Mouse (Mus musculus): Measurements from ENCODE around the gene Mtcp1. TPM values are rescaled to one million over a fixed set of nuclear protein-coding genes. Genes with fewer than 3 reads are reported as not detected.

Gene Mtcp1
- total RNA-seq (2023) = 12.8 TPM

GRCm38 (mm10) chrX:75415936-75416785 is at the start of gene Mtcp1, which contains the start of the genes Cmc4 and Brcc3:
TSS of gene Mtcp1 (minus strand) at chrX:75416588.
TSS of gene Cmc4 (minus strand) at chrX:75416584.
TSS of gene Brcc3 (plus strand) at chrX:75416628.

GRCm38 (mm10) chrX:75382195-75382771 is 34.1 kb downstream of the Mtcp1 start, which contains the start of the genes Fundc2 and F8:
TSS of gene Fundc2 (plus strand) at chrX:75382399.
TSS of gene F8 (minus strand) at chrX:75382615.

Other genes starting within 250 kb of the Mtcp1 start
- gene Fundc2, start 34.2 kb downstream of the Mtcp1 start, total RNA-seq (2023) = 44.8 TPM
- 0.61 TPM for gene F8, start 34.0 kb downstream of the Mtcp1 start, total RNA-seq (2023)
- 10.0 TPM for gene Cmc4, start within 50 bp of the Mtcp1 start, total RNA-seq (2023)
- 36.6 TPM for gene Brcc3, start within 50 bp of the Mtcp1 start, total RNA-seq (2023)
- gene Vbp1, start 97.7 kb upstream of the Mtcp1 start, total RNA-seq (2023) = 64.4 TPM
- not detected for gene Rab39b, start 161.6 kb upstream of the Mtcp1 start, total RNA-seq (2023)